Mouse (Mus musculus) kidney, postnatal 25 days (tissue): ENCODE measurements around the gene Yars.

Source experiments
- DNase-seq, 2 experiments: peaks; one replicate each; pipeline ENCODE4 v3.0.0; 2021; ENCODE audit warnings: mixed read lengths in 2 of 2

Yars gene

GRCm38 (mm10) chr4:129189542-129190519 lies at the start of gene Yars, which contains the start of gene S100pbp:
Yars (plus strand) TSS chr4:129189760.
S100pbp (minus strand) TSS chr4:129189727.
- peak; percentile 99 for DNase-seq

GRCm38 (mm10) chr4:129140808-129141207 lies 48.8 kb upstream of the Yars start:
- no peak for DNase-seq

- DNase-seq, result no peak
Measured at GRCm38 (mm10) chr4:129141560-129142438, 47.8 kb upstream of the Yars start.

- no peak for DNase-seq
Measured at GRCm38 (mm10) chr4:129142439-129143045, 47.0 kb upstream of the Yars start.

GRCm38 (mm10) chr4:129143509-129143908 lies 46.1 kb upstream of the Yars start:
- no peak for DNase-seq

GRCm38 (mm10) chr4:129144401-129145367 lies 44.9 kb upstream of the Yars start:
- no peak for DNase-seq

- DNase-seq, result no peak
Measured at GRCm38 (mm10) chr4:129145411-129145810, 44.1 kb upstream of the Yars start.

- no peak for DNase-seq
Measured at GRCm38 (mm10) chr4:129145943-129146342, 43.6 kb upstream of the Yars start.

GRCm38 (mm10) chr4:129146392-129146791 lies 43.2 kb upstream of the Yars start:
- DNase-seq, result no peak

GRCm38 (mm10) chr4:129147552-129148103 lies 41.9 kb upstream of the Yars start:
- DNase-seq, result no peak

GRCm38 (mm10) chr4:129149321-129149720 lies 40.2 kb upstream of the Yars start:
- no peak for DNase-seq

GRCm38 (mm10) chr4:129151276-129151811 lies 38.2 kb upstream of the Yars start:
- peak; percentile 21 to 73 for DNase-seq

- no peak for DNase-seq
Measured at GRCm38 (mm10) chr4:129157541-129157940, 32.0 kb upstream of the Yars start.

GRCm38 (mm10) chr4:129158549-129158948 lies 31.0 kb upstream of the Yars start:
- no peak for DNase-seq

- DNase-seq, result no peak
Measured at GRCm38 (mm10) chr4:129161076-129161475, 28.5 kb upstream of the Yars start.

- DNase-seq, result no peak
Measured at GRCm38 (mm10) chr4:129161581-129162255, 27.8 kb upstream of the Yars start.

GRCm38 (mm10) chr4:129172529-129172928 lies 17.0 kb upstream of the Yars start:
- no peak for DNase-seq

GRCm38 (mm10) chr4:129179560-129179959 lies 10.0 kb upstream of the Yars start:
- DNase-seq, result no peak

- no peak for DNase-seq
Measured at GRCm38 (mm10) chr4:129188041-129188659, 1.4 kb upstream of the Yars start.
